Mouse (Mus musculus): ENCODE data around the gene Mtg2. TPM values are rescaled to one million over a fixed set of nuclear protein-coding genes. Genes with fewer than 3 reads are reported as not detected.

The Mtg2 gene
- 25.4 and 31.0 TPM in 2 replicates for polyA plus RNA-seq (2015; fragmentation: Nextera tagmentation; extraction: Ambion mirVana)

GRCm38 (mm10) chr2:180070481-180071453 lies at the start of gene Mtg2:
Gene Mtg2 (plus strand): TSS chr2:180070588.
- Histone ChIP-seq H3K4me2 (ENCODE audit: low read depth, low read length) (peak within 1 kb of the TSS; percentile 77), H3K4me1 (ENCODE audit: control insufficient read depth, insufficient read depth, low read length) (peaks cover 8% of the 10 kb centered on the region), H3K9me3 (ENCODE audit: control insufficient read depth, low read length) (no peaks in the 10 kb centered on the region), H3K27me3 (replicated peaks; ENCODE audit: control insufficient read depth, insufficient read depth, low read length) (no peaks in the 10 kb centered on the region), H3K4me3 (ENCODE audit: low read length) (peak within 1 kb of the TSS; percentile 69), H3K27ac (ENCODE audit: low read length) (peak within 1 kb of the TSS; percentile 58), H3K36me3 (ENCODE audit: control insufficient read depth, insufficient read depth, low read length) (0 out of 2 replicates have a peak, but pooled peaks cover 3% of the 10 kb centered on the region), H3K9ac (ENCODE audit: low read depth, low read length) (peak within 1 kb of the TSS; percentile 74)
- WGBS, result 5% methylated on average over 58 of the region's 58 CpGs
- ATAC-seq, result peak; percentile 98

DNA sequence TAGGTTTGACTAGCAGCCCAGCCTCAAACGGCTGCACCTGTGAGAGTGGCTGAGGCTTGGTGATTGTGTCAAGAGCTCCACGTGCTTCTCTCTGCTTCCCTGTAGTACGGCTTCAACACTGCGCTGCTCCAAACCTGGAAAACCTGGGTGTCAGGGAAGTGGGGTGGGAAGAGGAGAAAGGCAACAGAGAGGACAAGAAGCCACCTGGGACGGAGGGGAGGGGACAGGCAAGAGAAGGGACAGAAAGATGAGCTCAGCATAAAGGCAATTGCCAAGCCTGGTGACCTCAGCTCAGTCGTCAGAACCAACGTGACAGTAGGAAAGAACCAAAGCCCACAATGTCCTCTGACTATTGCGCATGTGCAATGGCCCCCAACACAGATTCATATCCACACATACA lies 49.5 kb upstream of the Mtg2 start:
- ATAC-seq, result no peak
- no peaks in the 10 kb centered on the region for H3K36me3 ChIP-seq (ENCODE audit: control insufficient read depth, insufficient read depth, low read length)
- no peak overlapping the region for H3K4me2 ChIP-seq (ENCODE audit: low read depth, low read length)
- no peak overlapping the region for H3K4me3 ChIP-seq (ENCODE audit: low read length)
- peaks cover 14% of the 10 kb centered on the region for H3K4me1 ChIP-seq (ENCODE audit: control insufficient read depth, insufficient read depth, low read length)
- no peak overlapping the region for H3K27ac ChIP-seq (ENCODE audit: low read length)
- 79% methylated on average over 8 of the region's 8 CpGs for WGBS
- H3K27me3 ChIP-seq (replicated peaks; ENCODE audit: control insufficient read depth, insufficient read depth, low read length), result peaks cover 6% of the 10 kb centered on the region; the same call in 1 of the 2 replicates
- no peak overlapping the region for H3K9ac ChIP-seq (ENCODE audit: low read depth, low read length)
- no peaks in the 10 kb centered on the region for H3K9me3 ChIP-seq (ENCODE audit: control insufficient read depth, low read length)

DNA sequence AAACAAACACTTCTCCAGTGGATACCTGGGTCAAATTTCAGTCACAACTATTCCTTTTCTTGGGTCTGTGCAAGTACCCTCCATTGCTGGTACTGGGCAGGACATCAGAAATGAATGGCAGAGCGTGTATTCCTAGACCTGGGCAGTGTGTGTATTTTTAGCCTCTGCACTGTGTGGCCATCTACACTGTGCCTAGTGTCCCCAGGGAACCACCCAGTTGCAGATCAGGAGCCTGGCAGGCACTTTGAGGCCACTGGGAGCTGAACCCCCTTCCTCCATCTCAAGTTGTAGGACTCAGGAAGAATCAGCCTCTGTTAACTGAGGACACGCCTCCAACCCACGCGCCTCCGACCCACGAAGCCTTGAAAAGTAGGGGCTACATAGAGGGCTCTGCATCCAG lies 47.6 kb upstream of the Mtg2 start:
- Histone ChIP-seq H3K4me2 (ENCODE audit: low read depth, low read length) (no peak overlapping the region), H3K4me1 (ENCODE audit: control insufficient read depth, insufficient read depth, low read length) (peaks cover 27% of the 10 kb centered on the region), H3K36me3 (ENCODE audit: control insufficient read depth, insufficient read depth, low read length) (no peaks in the 10 kb centered on the region), H3K9me3 (ENCODE audit: control insufficient read depth, low read length) (no peaks in the 10 kb centered on the region), H3K4me3 (ENCODE audit: low read length) (no peak overlapping the region), H3K27ac (ENCODE audit: low read length) (no peak overlapping the region), H3K9ac (ENCODE audit: low read depth, low read length) (no peak overlapping the region), H3K27me3 (replicated peaks; ENCODE audit: control insufficient read depth, insufficient read depth, low read length) (peaks cover 6% of the 10 kb centered on the region; the same call in 1 of the 2 replicates)
- ATAC-seq, result no peak
- 49% methylated on average over 6 of the region's 6 CpGs for WGBS

DNA sequence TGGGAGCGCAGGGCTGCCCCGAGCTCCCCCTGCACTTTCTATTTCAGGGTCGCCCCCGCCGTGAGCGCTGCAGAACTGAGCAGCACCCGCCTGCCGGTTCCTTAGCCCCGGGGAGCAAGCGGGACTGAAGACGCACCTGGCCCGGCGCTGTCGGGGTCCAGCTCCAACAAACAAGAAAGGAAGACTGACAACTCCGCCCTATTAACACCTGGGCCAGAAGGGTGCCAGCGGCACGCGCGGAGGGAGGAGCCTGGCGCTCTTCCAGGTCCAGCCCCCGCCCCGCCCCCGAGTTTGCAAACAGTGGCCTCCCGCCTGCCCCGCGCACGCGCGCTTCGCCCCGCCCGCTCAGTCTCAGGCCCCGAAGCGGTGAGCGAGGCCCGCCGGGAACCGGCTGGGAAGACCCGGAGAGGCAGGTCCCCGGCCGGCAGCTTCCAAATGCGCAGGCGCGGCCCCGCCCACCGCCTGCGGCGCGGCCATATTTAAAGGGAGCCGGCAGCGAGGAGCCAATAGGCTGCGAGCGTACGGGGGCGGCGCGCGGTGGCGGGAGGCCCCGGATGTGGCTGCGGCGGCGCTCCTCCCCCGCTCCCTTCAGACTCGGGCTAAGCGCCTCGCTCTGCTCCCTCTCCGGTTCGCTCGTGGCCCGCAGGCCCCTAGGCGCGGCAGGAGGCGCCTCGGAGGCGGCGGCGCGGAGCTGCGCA lies 45.8 kb upstream of the Mtg2 start, which contains the start of gene Lsm14b:
Gene Lsm14b (plus strand): TSS at position 587 of the 698 bp plus-strand sequence.
- H3K36me3 ChIP-seq (ENCODE audit: control insufficient read depth, insufficient read depth, low read length), result no peaks in the 10 kb centered on the region
- peaks cover 6% of the 10 kb centered on the region; the same call in 1 of the 2 replicates for H3K27me3 ChIP-seq (replicated peaks; ENCODE audit: control insufficient read depth, insufficient read depth, low read length)
- WGBS, result under 1% methylated on average over 71 of the region's 80 CpGs
- H3K4me3 ChIP-seq (ENCODE audit: low read length), result peak within 1 kb of the TSS; percentile 94
- H3K4me1 ChIP-seq (ENCODE audit: control insufficient read depth, insufficient read depth, low read length), result peaks cover 25% of the 10 kb centered on the region
- H3K27ac ChIP-seq (ENCODE audit: low read length), result peak within 1 kb of the TSS; percentile 92
- H3K9ac ChIP-seq (ENCODE audit: low read depth, low read length), result peak within 1 kb of the TSS; percentile 89
- no peaks in the 10 kb centered on the region for H3K9me3 ChIP-seq (ENCODE audit: control insufficient read depth, low read length)
- peak; percentile 97 for ATAC-seq
- peak within 1 kb of the TSS; percentile 93 for H3K4me2 ChIP-seq (ENCODE audit: low read depth, low read length)

DNA sequence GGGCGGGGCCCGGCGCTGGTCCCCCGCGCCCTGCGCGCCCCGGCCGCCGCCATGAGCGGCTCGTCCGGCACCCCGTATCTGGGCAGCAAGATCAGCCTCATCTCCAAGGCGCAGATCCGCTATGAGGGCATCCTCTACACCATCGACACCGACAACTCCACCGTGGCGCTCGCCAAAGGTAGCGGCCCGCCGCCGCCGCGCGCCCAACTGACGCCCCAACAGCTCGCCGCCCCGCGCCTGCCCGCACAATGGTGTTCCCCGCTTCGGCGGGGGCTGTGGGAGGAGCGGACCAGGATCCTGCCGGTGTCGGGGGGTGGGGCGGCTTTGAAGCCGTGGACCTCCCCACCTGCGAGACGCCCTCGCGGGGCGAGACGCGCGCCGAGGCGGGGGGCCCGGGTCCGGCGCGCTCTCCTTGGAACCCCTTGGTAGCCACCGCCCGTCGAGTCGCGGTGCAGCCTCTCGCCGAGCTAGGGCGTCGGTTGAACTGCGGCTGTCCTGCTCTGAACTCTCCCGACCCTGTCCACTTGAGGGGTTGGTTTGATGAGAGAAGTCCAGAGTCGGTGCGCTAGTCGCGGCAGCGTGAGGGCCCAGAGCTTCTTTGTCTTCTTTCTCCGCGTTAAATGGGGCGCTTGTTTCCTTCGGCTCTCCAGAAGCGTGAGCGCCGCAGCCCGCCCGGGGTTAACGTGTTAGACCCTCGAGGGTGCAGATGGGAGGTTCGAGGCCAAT lies 45.1 kb upstream of the Mtg2 start:
- under 1% methylated on average over 80 of the region's 84 CpGs for WGBS
- H3K36me3 ChIP-seq (ENCODE audit: control insufficient read depth, insufficient read depth, low read length), result no peaks in the 10 kb centered on the region

DNA sequence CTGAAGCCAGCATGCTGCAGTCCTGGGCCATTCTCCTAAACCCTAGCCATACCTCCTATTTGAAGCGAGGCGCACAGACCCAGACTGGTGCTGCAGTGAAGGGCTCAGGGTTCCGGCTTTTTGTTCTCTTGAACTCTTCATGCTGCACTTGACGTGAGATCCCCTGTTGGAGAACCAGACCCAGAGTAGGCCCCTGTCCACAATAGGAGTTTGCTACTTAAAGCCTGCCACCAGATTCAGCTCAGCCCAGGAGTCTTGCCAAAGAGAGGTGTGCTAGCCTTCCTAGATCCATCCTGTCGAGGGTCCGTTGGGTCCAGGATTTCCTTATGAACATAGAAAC lies 44.6 kb upstream of the Mtg2 start:
- H3K9me3 ChIP-seq (ENCODE audit: control insufficient read depth, low read length), result no peaks in the 10 kb centered on the region
- H3K4me1 ChIP-seq (ENCODE audit: control insufficient read depth, insufficient read depth, low read length), result peaks cover 23% of the 10 kb centered on the region
- peak overlapping the region; percentile 89 for H3K9ac ChIP-seq (ENCODE audit: low read depth, low read length)
- peaks cover 6% of the 10 kb centered on the region; the same call in 1 of the 2 replicates for H3K27me3 ChIP-seq (replicated peaks; ENCODE audit: control insufficient read depth, insufficient read depth, low read length)
- peak overlapping the region; percentile 94 for H3K4me3 ChIP-seq (ENCODE audit: low read length)
- H3K36me3 ChIP-seq (ENCODE audit: control insufficient read depth, insufficient read depth, low read length), result no peaks in the 10 kb centered on the region
- ATAC-seq, result no peak
- WGBS, result 18% methylated on average over 6 of the region's 6 CpGs
- no peak overlapping the region for H3K27ac ChIP-seq (ENCODE audit: low read length)
- H3K4me2 ChIP-seq (ENCODE audit: low read depth, low read length), result peak overlapping the region; percentile 88

More for the DNA sequence above, 45.1 kb upstream of the Mtg2 start:
- ATAC-seq, result peak; percentile 10
- Histone ChIP-seq H3K27ac (ENCODE audit: low read length) (peak overlapping the region; percentile 92), H3K9ac (ENCODE audit: low read depth, low read length) (peak overlapping the region; percentile 89), H3K4me3 (ENCODE audit: low read length) (peak overlapping the region; percentile 94), H3K4me1 (ENCODE audit: control insufficient read depth, insufficient read depth, low read length) (peaks cover 23% of the 10 kb centered on the region), H3K4me2 (ENCODE audit: low read depth, low read length) (peak overlapping the region; percentile 88), H3K27me3 (replicated peaks; ENCODE audit: control insufficient read depth, insufficient read depth, low read length) (peaks cover 6% of the 10 kb centered on the region; the same call in 1 of the 2 replicates), H3K9me3 (ENCODE audit: control insufficient read depth, low read length) (no peaks in the 10 kb centered on the region)

- Histone ChIP-seq H3K27me3 (replicated peaks; ENCODE audit: control insufficient read depth, insufficient read depth, low read length) (peaks cover 1% of the 10 kb centered on the region; the same call in 1 of the 2 replicates), H3K4me1 (ENCODE audit: control insufficient read depth, insufficient read depth, low read length) (peaks cover 23% of the 10 kb centered on the region), H3K4me2 (ENCODE audit: low read depth, low read length) (no peak overlapping the region), H3K9me3 (ENCODE audit: control insufficient read depth, low read length) (no peaks in the 10 kb centered on the region), H3K36me3 (ENCODE audit: control insufficient read depth, insufficient read depth, low read length) (no peaks in the 10 kb centered on the region; the same call in 1 of the 2 replicates), H3K9ac (ENCODE audit: low read depth, low read length) (no peak overlapping the region), H3K4me3 (ENCODE audit: low read length) (no peak overlapping the region), H3K27ac (ENCODE audit: low read length) (no peak overlapping the region)
- ATAC-seq, result no peak
- 71% methylated on average over 9 of the region's 9 CpGs for WGBS
Observed at GRCm38 (mm10) chr2:180027768-180028167, 42.6 kb upstream of the Mtg2 start.

DNA sequence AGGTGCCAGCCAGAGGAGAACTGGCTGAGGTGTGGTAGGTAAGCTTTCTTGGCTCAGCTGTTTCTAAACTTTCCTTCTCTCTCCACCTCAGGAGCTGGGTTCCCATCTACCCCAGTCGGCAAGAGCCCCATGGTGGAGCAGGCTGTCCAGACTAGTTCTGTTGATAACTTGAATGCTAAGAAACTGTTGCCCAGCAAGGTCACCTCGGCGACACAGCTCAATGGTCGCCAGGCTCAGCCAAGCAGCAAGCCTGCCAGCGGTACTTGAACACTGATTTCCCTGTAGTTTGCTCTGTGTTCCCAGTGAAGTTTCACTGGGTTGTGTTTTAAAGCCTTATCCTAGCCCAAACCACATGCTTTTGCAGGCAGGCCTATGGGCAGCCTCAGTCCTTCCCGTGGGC lies 39.1 kb upstream of the Mtg2 start:
- Histone ChIP-seq H3K9ac (ENCODE audit: low read depth, low read length) (no peak overlapping the region), H3K36me3 (ENCODE audit: control insufficient read depth, insufficient read depth, low read length) (no peaks in the 10 kb centered on the region; the same call in 1 of the 2 replicates), H3K4me1 (ENCODE audit: control insufficient read depth, insufficient read depth, low read length) (peaks cover 16% of the 10 kb centered on the region), H3K27me3 (replicated peaks; ENCODE audit: control insufficient read depth, insufficient read depth, low read length) (no peaks in the 10 kb centered on the region), H3K9me3 (ENCODE audit: control insufficient read depth, low read length) (no peaks in the 10 kb centered on the region), H3K27ac (ENCODE audit: low read length) (no peak overlapping the region), H3K4me2 (ENCODE audit: low read depth, low read length) (no peak overlapping the region), H3K4me3 (ENCODE audit: low read length) (no peak overlapping the region)
- no peak for ATAC-seq
- 84% methylated on average over 6 of the region's 6 CpGs for WGBS
